Mouse (Mus musculus): ENCODE data around the gene Lrtm2.

- TF ChIP-seq GATA1 (IDR thresholded peaks at IDR 0.05; ENCODE audit: low read length): no peak
- TF ChIP-seq TAL1 (IDR thresholded peaks at IDR 0.05; ENCODE audit: low read length): no peak
Observed at GRCm38 (mm10) chr6:119347813-119348212, 17.2 kb upstream of the Lrtm2 start.

Data from erythroblast, embryonic 14.5 days (primary cell).